Mouse (Mus musculus): ENCODE measurements around the gene Pmm2.

GRCm38 (mm10) chr16:8668386-8668785 is 30.9 kb downstream of the Pmm2 start:
- TF ChIP-seq CTCF (IDR thresholded peaks at IDR 0.05; ENCODE audit: borderline replicate concordance, extremely low read depth, insufficient read depth, insufficient read length) = no peak
- no peak for TF ChIP-seq POLR2A (IDR thresholded peaks at IDR 0.05; ENCODE audit: borderline replicate concordance, extremely low read depth, insufficient read depth, insufficient read length, poor library complexity, severe bottlenecking)

Data from brain, embryonic 14.5 days (tissue).